Mouse (Mus musculus): Measurements from ENCODE around the gene Fign. TPM values are rescaled to one million over a fixed set of nuclear protein-coding genes. Genes with fewer than 3 reads are reported as not detected.
A peak's percentile ranks its signal among the peaks of the same experiment; 100 is the strongest.

Gene Fign
- 0.93 and 1.3 TPM in 2 replicates for polyA plus RNA-seq (2015; fragmentation: Nextera tagmentation; extraction: Ambion mirVana)

GRCm38 (mm10) chr2:64097937-64098617 lies at the start of gene Fign:
TSS of gene Fign (minus strand) at chr2:64098038.
- Histone ChIP-seq H3K4me1 (replicated peaks; ENCODE audit: control insufficient read depth, insufficient read depth) (no peaks in the 10 kb centered on the region), H3K9me3 (ENCODE audit: control insufficient read depth, low read length) (no peaks in the 10 kb centered on the region), H3K4me2 (replicated peaks; ENCODE audit: low read depth) (peak within 1 kb of the TSS; percentile 83), H3K9ac (ENCODE audit: low read length) (peak within 1 kb of the TSS; percentile 77), H3K27ac (replicated peaks) (peak within 1 kb of the TSS; percentile 87), H3K36me3 (ENCODE audit: control insufficient read depth, insufficient read depth, low read length) (no peaks in the 10 kb centered on the region), H3K27me3 (ENCODE audit: control insufficient read depth, insufficient read depth, low read length) (no peaks in the 10 kb centered on the region), H3K4me3 (ENCODE audit: low read depth, low read length) (peak within 1 kb of the TSS; percentile 75)
- DNase-seq (ENCODE audit: low spot score) (peak; percentile 80), ATAC-seq (ENCODE audit: low FRiP score, low TSS enrichment) (peak; percentile 93)
- WGBS = under 1% methylated on average over 41 of the region's 85 CpGs
- TF ChIP-seq CTCF (IDR thresholded peaks at IDR 0.05; ENCODE audit: low read depth) (no peak; the same call in 1 of the 2 replicates), EP300 (optimal IDR thresholded peaks at IDR 0.05) (no peak)

- no peak for ATAC-seq (ENCODE audit: low FRiP score, low TSS enrichment)
- Histone ChIP-seq H3K4me1 (replicated peaks; ENCODE audit: control insufficient read depth, insufficient read depth) (no peaks in the 10 kb centered on the region), H3K9me3 (ENCODE audit: control insufficient read depth, low read length) (no peaks in the 10 kb centered on the region), H3K27ac (replicated peaks) (no peak overlapping the region), H3K4me3 (ENCODE audit: low read depth, low read length) (no peak overlapping the region), H3K36me3 (ENCODE audit: control insufficient read depth, insufficient read depth, low read length) (no peaks in the 10 kb centered on the region), H3K27me3 (ENCODE audit: control insufficient read depth, insufficient read depth, low read length) (no peaks in the 10 kb centered on the region), H3K4me2 (replicated peaks; ENCODE audit: low read depth) (no peak overlapping the region), H3K9ac (ENCODE audit: low read length) (no peak overlapping the region)
- DNase-seq (ENCODE audit: low spot score) = no peak
- WGBS = 31% methylated on average over 4 of the region's 4 CpGs
- TF ChIP-seq CTCF (IDR thresholded peaks at IDR 0.05; ENCODE audit: low read depth) (no peak), EP300 (optimal IDR thresholded peaks at IDR 0.05) (no peak)
These were observed 35.8 kb upstream of the Fign start for GRCm38 (mm10) chr2:64133597-64133996.

- H3K27ac ChIP-seq (replicated peaks) = no peak overlapping the region
- ATAC-seq (ENCODE audit: low FRiP score, low TSS enrichment) = no peak
- no peaks in the 10 kb centered on the region for H3K36me3 ChIP-seq (ENCODE audit: control insufficient read depth, insufficient read depth, low read length)
- no peaks in the 10 kb centered on the region for H3K9me3 ChIP-seq (ENCODE audit: control insufficient read depth, low read length)
- H3K4me1 ChIP-seq (replicated peaks; ENCODE audit: control insufficient read depth, insufficient read depth) = no peaks in the 10 kb centered on the region
- no peak for DNase-seq (ENCODE audit: low spot score)
- H3K9ac ChIP-seq (ENCODE audit: low read length) = no peak overlapping the region
- 90% methylated on average over 5 of the region's 5 CpGs for WGBS
- no peak for TF ChIP-seq EP300 (optimal IDR thresholded peaks at IDR 0.05)
- no peak for TF ChIP-seq CTCF (IDR thresholded peaks at IDR 0.05; ENCODE audit: low read depth)
- no peak overlapping the region for H3K4me3 ChIP-seq (ENCODE audit: low read depth, low read length)
- H3K4me2 ChIP-seq (replicated peaks; ENCODE audit: low read depth) = no peak overlapping the region
- H3K27me3 ChIP-seq (ENCODE audit: control insufficient read depth, insufficient read depth, low read length) = no peaks in the 10 kb centered on the region
These were observed 22.7 kb upstream of the Fign start for GRCm38 (mm10) chr2:64120495-64120894.

GRCm38 (mm10) chr2:64116613-64117012 lies 18.8 kb upstream of the Fign start:
- H3K4me1 ChIP-seq (replicated peaks; ENCODE audit: control insufficient read depth, insufficient read depth) = no peaks in the 10 kb centered on the region
- ATAC-seq (ENCODE audit: low FRiP score, low TSS enrichment) (no peak), DNase-seq (ENCODE audit: low spot score) (no peak)
- H3K27me3 ChIP-seq (ENCODE audit: control insufficient read depth, insufficient read depth, low read length) = no peaks in the 10 kb centered on the region
- no peaks in the 10 kb centered on the region for H3K36me3 ChIP-seq (ENCODE audit: control insufficient read depth, insufficient read depth, low read length)
- H3K9ac ChIP-seq (ENCODE audit: low read length) = no peak overlapping the region
- no peak overlapping the region for H3K4me2 ChIP-seq (replicated peaks; ENCODE audit: low read depth)
- no peaks in the 10 kb centered on the region for H3K9me3 ChIP-seq (ENCODE audit: control insufficient read depth, low read length)
- TF ChIP-seq EP300 (optimal IDR thresholded peaks at IDR 0.05) = no peak
- TF ChIP-seq CTCF (IDR thresholded peaks at IDR 0.05; ENCODE audit: low read depth) = no peak
- WGBS = 61% methylated on average over 7 of the region's 7 CpGs
- H3K27ac ChIP-seq (replicated peaks) = no peak overlapping the region
- H3K4me3 ChIP-seq (ENCODE audit: low read depth, low read length) = no peak overlapping the region

GRCm38 (mm10) chr2:64111133-64111532 lies 13.3 kb upstream of the Fign start:
- no peak overlapping the region for H3K4me3 ChIP-seq (ENCODE audit: low read depth, low read length)
- H3K36me3 ChIP-seq (ENCODE audit: control insufficient read depth, insufficient read depth, low read length) = no peaks in the 10 kb centered on the region
- TF ChIP-seq EP300 (optimal IDR thresholded peaks at IDR 0.05) (no peak), CTCF (IDR thresholded peaks at IDR 0.05; ENCODE audit: low read depth) (no peak)
- H3K27me3 ChIP-seq (ENCODE audit: control insufficient read depth, insufficient read depth, low read length) = no peaks in the 10 kb centered on the region
- DNase-seq (ENCODE audit: low spot score) (no peak), ATAC-seq (ENCODE audit: low FRiP score, low TSS enrichment) (no peak)
- no peak overlapping the region for H3K9ac ChIP-seq (ENCODE audit: low read length)
- no peaks in the 10 kb centered on the region for H3K9me3 ChIP-seq (ENCODE audit: control insufficient read depth, low read length)
- H3K4me1 ChIP-seq (replicated peaks; ENCODE audit: control insufficient read depth, insufficient read depth) = no peaks in the 10 kb centered on the region
- WGBS = 89% methylated on average over 3 of the region's 3 CpGs
- H3K4me2 ChIP-seq (replicated peaks; ENCODE audit: low read depth) = no peak overlapping the region
- no peak overlapping the region for H3K27ac ChIP-seq (replicated peaks)

- TF ChIP-seq CTCF (IDR thresholded peaks at IDR 0.05; ENCODE audit: low read depth) (no peak), EP300 (optimal IDR thresholded peaks at IDR 0.05) (no peak)
- Histone ChIP-seq H3K9ac (ENCODE audit: low read length) (no peak overlapping the region), H3K4me1 (replicated peaks; ENCODE audit: control insufficient read depth, insufficient read depth) (no peaks in the 10 kb centered on the region), H3K27ac (replicated peaks) (no peak overlapping the region), H3K4me2 (replicated peaks; ENCODE audit: low read depth) (no peak overlapping the region), H3K9me3 (ENCODE audit: control insufficient read depth, low read length) (no peaks in the 10 kb centered on the region), H3K27me3 (ENCODE audit: control insufficient read depth, insufficient read depth, low read length) (no peaks in the 10 kb centered on the region), H3K4me3 (ENCODE audit: low read depth, low read length) (no peak overlapping the region), H3K36me3 (ENCODE audit: control insufficient read depth, insufficient read depth, low read length) (no peaks in the 10 kb centered on the region)
- no peak for DNase-seq (ENCODE audit: low spot score)
- 78% methylated on average over 4 of the region's 4 CpGs for WGBS
- ATAC-seq (ENCODE audit: low FRiP score, low TSS enrichment) = no peak
These were observed 12.0 kb upstream of the Fign start for GRCm38 (mm10) chr2:64109860-64110259.

Measured in stomach, postnatal 0 days (tissue).